Mouse (Mus musculus) neural tube, embryonic 13.5 days (tissue): ENCODE data around the gene Fam171a2. TPM values are rescaled to one million over a fixed set of nuclear protein-coding genes. Genes with fewer than 3 reads are reported as not detected.

Experiments
- ATAC-seq: fragments of 200-750 bp; cut with Nextera tagmentation; 2 replicates; pipeline ENCODE4 v1.8.0; 2017; ENCODE audit warnings: low read depth, mild to moderate bottlenecking, moderate TSS enrichment, moderate library complexity
- H3K27ac ChIP-seq: fragments of 300-500 bp; sonication (generic); replicated peaks from 2 replicates; pipeline ENCODE4 v1.5.1; 2015; ENCODE audit warnings: moderate library complexity, mild to moderate bottlenecking, inconsistent platforms
- H3K27me3 ChIP-seq: fragments of 300-500 bp; sonication (generic); 2 replicates; pipeline ENCODE4 v1.6.1; 2015; ENCODE audit warnings: mild to moderate bottlenecking, inconsistent platforms
- H3K36me3 ChIP-seq: fragments of 300-500 bp; sonication (generic); 2 replicates; pipeline ENCODE4 v1.6.1; 2015; ENCODE audit warnings: mild to moderate bottlenecking, inconsistent platforms
- H3K4me1 ChIP-seq: fragments of 300-500 bp; sonication (generic); replicated peaks from 2 replicates; pipeline ENCODE4 v1.6.1; 2015; ENCODE audit warnings: inconsistent platforms
- H3K4me2 ChIP-seq: fragments of 300-500 bp; sonication (generic); 2 replicates; pipeline ENCODE4 v1.6.1; 2015; ENCODE audit warnings: inconsistent platforms, mild to moderate bottlenecking, moderate library complexity
- H3K4me3 ChIP-seq: fragments of 300-500 bp; sonication (generic); 2 replicates; pipeline ENCODE4 v1.5.1; 2015; ENCODE audit warnings: mild to moderate bottlenecking, inconsistent platforms
- H3K9ac ChIP-seq: fragments of 300-500 bp; sonication (generic); 2 replicates; pipeline ENCODE4 v1.6.1; 2015; ENCODE audit warnings: moderate library complexity, mild to moderate bottlenecking, inconsistent platforms
- H3K9me3 ChIP-seq: fragments of 300-500 bp; sonication (generic); 2 replicates; pipeline ENCODE4 v1.6.1; 2016; ENCODE audit warnings: inconsistent platforms
- WGBS: fragments of 180-500 bp; shearing (Covaris S2); methylation state at CpG from one replicate; pipeline ENCODE4 v1.1.7; 2015; 5-methylcytosine and 5-hydroxymethylcytosine counted together
- polyA plus RNA-seq: library from polyadenylated mRNA; unstranded; fragments of >200 nt; fragmentation: Nextera tagmentation; extraction: Ambion mirVana; gene quantifications from 2 replicates; pipeline ENCODE4 v1.2.1, GENCODE M21; 2015

Gene Fam171a2
- polyA plus RNA-seq, 1 experiment from 2014 or later: 21.6 TPM

DNA sequence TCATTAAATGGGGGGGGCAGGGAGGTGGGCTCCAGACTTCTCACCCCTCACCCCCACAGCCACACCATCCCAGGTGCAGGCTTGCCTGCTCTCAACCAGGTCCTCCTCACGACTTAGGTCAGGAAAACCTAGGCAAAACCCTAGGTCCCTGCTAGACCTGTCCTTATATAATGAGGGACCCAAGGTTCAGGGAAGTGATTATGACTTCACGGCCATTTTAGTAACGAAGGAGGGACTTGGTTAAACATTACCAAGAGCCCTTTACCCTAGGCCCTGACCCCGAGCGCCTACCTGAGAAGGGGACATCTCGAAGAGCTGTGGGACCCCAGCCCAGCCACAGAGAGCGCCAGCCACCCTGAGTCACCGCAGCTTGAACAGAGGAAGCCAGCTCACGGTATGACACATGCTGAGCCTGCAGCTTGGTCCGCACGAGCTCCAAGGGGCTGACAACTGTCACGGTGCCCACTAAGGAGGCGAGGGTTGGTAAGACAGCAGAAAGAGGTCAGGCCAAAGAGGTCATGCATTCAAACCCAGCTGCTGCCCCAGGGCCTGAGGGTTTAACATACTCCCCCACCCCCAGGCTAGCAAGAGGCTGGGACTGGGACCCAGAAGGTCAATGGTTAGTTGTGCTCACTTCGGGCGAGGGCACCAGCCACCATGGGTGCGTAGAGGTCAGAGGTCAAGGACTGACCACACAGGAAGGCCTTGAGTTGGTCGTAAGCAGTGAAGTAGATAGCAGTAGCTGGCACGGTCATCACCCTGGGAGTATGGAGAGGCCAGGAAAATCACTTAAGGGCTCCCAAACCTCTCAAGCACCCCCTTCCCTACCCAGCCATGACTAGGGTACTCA, 43.1 kb downstream of the Fam171a2 start:
- peak overlapping the region; percentile 95 for H3K4me2 ChIP-seq
- H3K27ac ChIP-seq: no peak overlapping the region
- peak overlapping the region; percentile 50 for H3K9ac ChIP-seq
- H3K27me3 ChIP-seq: peaks cover 12% of the 10 kb centered on the region; the same call in 1 of the 2 replicates
- 0 out of 2 replicates have a peak overlapping the region, but pooled peaks have one; percentile 4 for H3K4me3 ChIP-seq
- no peaks in the 10 kb centered on the region for H3K9me3 ChIP-seq
- peaks cover 55% of the 10 kb centered on the region for H3K36me3 ChIP-seq
- H3K4me1 ChIP-seq: peaks cover 74% of the 10 kb centered on the region
- whole genome bisulfite sequencing: 77% methylated on average over 18 of the region's 18 CpGs
- no peak for ATAC-seq

DNA sequence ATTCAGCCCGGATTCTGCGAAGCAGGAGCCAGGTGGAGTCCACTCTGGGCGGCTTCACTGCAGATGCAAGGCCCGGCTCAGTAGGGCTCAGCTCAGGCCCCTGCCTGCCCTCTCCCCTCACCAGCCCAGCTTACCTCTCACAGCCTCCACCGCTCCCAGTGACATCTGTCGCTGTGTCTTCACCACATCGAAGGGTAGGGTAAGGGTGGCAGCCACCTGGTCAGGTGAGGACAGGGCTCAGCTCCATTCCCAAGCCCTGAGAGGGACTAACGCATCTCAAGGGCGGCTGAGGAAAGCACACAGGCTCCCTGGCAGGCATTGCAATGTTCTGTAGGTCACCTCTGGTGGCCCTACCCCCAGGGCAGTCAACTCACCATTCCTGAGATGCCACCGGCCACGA, 43.8 kb downstream of the Fam171a2 start:
- no peak overlapping the region for H3K4me3 ChIP-seq
- H3K4me2 ChIP-seq: no peak overlapping the region
- no peak overlapping the region for H3K9ac ChIP-seq
- ATAC-seq: no peak
- H3K4me1 ChIP-seq: peaks cover 77% of the 10 kb centered on the region
- no peaks in the 10 kb centered on the region for H3K9me3 ChIP-seq
- H3K27me3 ChIP-seq: peaks cover 19% of the 10 kb centered on the region; the same call in 1 of the 2 replicates
- H3K36me3 ChIP-seq: peaks cover 62% of the 10 kb centered on the region
- WGBS: 96% methylated on average over 11 of the region's 11 CpGs
- H3K27ac ChIP-seq: no peak overlapping the region

DNA sequence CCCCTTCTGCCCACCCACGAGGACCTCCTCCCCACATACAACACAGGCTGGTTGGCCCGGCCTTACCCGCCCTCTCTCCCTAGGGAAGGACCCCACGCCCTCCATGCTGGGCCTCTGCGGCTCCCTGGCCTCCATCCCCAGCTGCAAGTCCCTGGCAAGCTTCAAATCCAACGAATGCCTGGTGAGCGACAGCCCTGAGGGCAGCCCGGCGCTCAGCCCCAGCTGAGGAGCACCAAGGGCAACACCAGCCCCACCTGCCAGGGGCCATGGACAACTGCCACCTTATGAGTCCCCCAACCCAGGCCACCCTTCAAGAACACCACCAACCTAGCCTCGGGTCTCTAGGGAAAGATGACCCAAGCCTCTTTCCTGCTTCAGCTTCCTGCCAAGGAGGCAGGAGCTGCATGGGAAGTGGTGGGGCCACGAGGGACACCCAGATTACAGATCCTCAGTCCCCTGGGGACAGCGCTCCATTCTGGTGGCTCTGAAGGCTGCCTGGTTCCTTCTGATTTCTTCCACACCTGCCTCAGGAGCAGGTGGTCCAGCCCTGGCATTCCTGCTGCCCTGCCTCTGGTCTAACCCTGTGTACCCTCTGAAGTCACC, 45.5 kb downstream of the Fam171a2 start:
- ATAC-seq: no peak
- Histone ChIP-seq H3K4me3 (no peak overlapping the region), H3K4me1 (peaks cover 85% of the 10 kb centered on the region), H3K4me2 (no peak overlapping the region), H3K27me3 (peaks cover 19% of the 10 kb centered on the region), H3K9ac (no peak overlapping the region), H3K36me3 (peaks cover 67% of the 10 kb centered on the region), H3K27ac (peak overlapping the region; percentile 69), H3K9me3 (no peaks in the 10 kb centered on the region)
- WGBS: 43% methylated on average over 12 of the region's 12 CpGs

DNA sequence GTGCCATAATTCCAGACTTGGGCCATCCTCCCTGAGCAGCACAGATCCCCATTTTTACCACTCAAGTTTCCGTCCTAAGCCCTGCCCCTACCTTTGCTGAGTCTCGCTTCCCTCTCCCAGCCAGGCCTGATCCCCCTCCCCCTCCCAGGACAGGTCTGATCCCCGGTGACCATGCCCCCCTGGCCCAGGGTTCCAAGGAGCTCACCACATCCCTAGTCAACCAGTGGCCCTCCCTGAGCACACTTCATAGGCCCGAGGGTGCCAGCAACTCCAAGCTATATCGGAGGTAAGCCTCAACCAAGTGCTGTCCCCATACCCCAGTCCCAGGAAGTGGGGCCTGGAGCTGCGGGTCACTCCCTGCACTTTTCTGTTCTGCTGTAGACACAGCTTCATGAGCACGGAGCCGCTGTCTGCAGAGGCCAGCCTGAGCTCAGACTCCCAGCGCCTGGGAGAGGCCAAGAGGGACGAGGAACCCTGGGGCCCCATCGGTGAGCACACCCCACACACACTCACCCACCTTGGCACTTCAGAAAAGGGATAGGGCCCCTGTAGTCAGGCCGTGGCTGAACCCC, 46.9 kb downstream of the Fam171a2 start:
- Histone ChIP-seq H3K36me3 (peaks cover 67% of the 10 kb centered on the region), H3K27ac (no peak overlapping the region), H3K9ac (no peak overlapping the region), H3K4me2 (no peak overlapping the region), H3K9me3 (no peaks in the 10 kb centered on the region), H3K27me3 (peaks cover 19% of the 10 kb centered on the region), H3K4me3 (no peak overlapping the region; the same call in 1 of the 2 replicates), H3K4me1 (peaks cover 86% of the 10 kb centered on the region)
- no peak for ATAC-seq
- 30% methylated on average over 12 of the region's 12 CpGs for WGBS

DNA sequence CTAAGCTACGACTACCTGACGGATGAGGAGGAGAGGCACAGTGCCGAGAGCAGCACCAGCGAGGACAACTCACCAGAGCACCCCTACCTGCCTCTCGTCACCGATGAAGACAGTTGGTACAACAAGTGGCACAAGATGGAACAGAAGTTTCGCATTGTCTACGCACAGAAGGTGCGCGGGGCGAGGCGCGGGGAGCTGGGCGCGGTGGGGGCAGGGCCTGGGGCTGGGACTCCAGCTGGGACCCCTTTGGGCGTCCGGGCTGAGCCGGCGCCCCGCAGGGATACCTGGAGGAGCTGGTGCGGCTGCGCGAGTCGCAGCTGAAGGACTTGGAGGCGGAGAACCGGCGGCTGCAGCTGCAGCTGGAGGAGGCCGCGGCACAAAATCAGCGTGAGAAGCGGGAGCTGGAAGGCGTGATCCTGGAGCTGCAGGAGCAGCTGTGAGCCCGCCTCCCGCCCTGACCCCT, 47.8 kb downstream of the Fam171a2 start:
- peak overlapping the region; percentile 10 for H3K4me3 ChIP-seq
- H3K4me1 ChIP-seq: peaks cover 86% of the 10 kb centered on the region
- 3% methylated on average over 34 of the region's 34 CpGs for WGBS
- H3K4me2 ChIP-seq: peak overlapping the region; percentile 32
- peak overlapping the region; percentile 44 for H3K9ac ChIP-seq
- ATAC-seq: no peak
- no peaks in the 10 kb centered on the region for H3K9me3 ChIP-seq
- no peak overlapping the region for H3K27ac ChIP-seq
- peaks cover 19% of the 10 kb centered on the region for H3K27me3 ChIP-seq
- peaks cover 65% of the 10 kb centered on the region for H3K36me3 ChIP-seq

DNA sequence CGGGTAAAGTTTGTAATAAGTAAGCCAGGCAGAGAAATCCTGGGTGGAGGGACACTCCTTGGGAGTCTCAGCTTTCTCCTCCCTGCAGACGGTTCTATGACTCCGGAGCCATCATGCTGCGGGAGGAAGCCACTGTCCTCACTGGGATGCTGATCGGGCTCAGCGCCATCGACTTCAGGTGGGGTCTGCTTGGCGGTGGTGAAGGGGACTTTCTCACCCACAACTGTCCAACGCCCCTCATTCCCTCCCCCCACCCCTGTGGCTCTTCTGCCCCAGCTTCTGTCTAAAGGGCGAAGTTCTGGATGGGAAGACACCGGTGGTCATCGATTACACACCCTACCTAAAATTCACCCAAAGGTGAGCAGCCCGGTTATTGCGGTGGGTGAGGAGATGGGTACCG, 48.4 kb downstream of the Fam171a2 start:
- peaks cover 19% of the 10 kb centered on the region for H3K27me3 ChIP-seq
- H3K4me3 ChIP-seq: no peak overlapping the region
- H3K4me2 ChIP-seq: peak overlapping the region; percentile 32
- no peak overlapping the region; the same call in 1 of the 2 replicates for H3K27ac ChIP-seq
- H3K4me1 ChIP-seq: peaks cover 86% of the 10 kb centered on the region
- H3K36me3 ChIP-seq: peaks cover 59% of the 10 kb centered on the region
- no peak for ATAC-seq
- H3K9ac ChIP-seq: peak overlapping the region; percentile 44; the same call in 1 of the 2 replicates
- WGBS: 15% methylated on average over 15 of the region's 15 CpGs
- no peaks in the 10 kb centered on the region for H3K9me3 ChIP-seq

DNA sequence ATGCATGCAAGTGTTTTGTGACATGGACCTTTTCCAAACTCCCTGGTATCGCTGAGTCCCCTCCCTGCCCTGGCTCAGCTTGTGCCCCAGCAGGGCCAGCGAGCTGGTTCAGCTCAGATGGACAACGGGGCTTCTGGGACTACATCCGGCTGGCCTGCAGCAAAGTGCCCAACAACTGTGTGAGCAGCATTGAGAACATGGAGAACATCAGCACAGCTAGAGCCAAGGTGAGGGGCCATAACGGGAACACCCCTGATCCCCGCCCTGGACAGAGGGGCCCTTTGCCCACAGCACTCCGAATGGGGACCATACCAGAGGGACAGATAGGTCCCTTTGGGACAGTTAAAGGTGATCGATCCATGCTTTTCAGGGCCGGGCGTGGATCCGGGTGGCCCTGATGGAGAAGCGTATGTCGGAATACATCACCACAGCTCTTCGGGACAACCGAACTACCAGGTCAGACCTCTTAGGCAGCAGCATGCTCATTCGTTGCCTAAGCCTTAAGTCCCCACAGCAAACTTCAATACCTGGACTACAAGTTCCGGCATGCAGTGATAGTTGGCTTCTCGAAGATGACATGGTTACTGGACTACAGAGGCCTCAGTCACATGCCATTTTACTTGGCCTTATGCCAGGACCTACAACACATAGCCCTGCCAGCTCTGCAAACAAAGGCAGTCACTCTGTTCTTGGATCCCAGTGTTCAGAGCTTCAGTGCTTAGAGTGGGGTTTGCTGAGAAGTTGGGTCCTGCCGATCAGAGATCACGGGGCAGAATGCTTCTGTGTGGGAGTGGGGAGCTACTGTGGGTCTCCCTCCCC, 49.3 kb downstream of the Fam171a2 start:
- Histone ChIP-seq H3K4me1 (peaks cover 91% of the 10 kb centered on the region), H3K27me3 (peaks cover 19% of the 10 kb centered on the region), H3K27ac (peak overlapping the region; percentile 4; the same call in 1 of the 2 replicates), H3K9me3 (no peaks in the 10 kb centered on the region), H3K4me3 (no peak overlapping the region), H3K36me3 (peaks cover 50% of the 10 kb centered on the region), H3K4me2 (peak overlapping the region; percentile 99; the same call in 1 of the 2 replicates), H3K9ac (peak overlapping the region; percentile 44; the same call in 1 of the 2 replicates)
- WGBS: 80% methylated on average over 20 of the region's 20 CpGs
- no peak for ATAC-seq

DNA sequence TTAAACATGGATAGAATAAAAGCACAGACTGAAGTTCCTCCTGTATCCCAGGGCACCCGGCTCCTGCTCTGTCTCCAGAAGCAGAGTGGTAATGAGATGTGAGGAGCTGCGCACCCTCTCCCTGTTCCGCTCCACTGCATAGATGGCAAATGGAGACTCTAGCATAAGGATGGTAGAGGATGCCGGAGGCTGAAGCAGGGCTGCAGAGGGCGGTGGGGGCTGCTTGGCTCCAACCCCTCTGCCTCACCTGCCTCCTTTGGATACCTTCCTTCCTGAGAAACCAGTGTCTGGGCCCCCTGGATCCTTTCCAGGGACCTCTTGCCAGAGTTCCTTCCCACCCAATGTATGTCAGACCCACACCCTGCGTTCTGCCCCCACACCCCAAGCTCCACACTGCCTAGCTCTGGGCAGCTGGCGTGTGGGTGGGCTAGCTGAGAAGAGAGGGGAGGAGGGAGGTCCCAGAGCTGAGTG, 50.8 kb downstream of the Fam171a2 start:
- H3K4me3 ChIP-seq: peak overlapping the region; percentile 84
- ATAC-seq: no peak
- peak overlapping the region; percentile 99 for H3K4me2 ChIP-seq
- peaks cover 19% of the 10 kb centered on the region for H3K27me3 ChIP-seq
- H3K27ac ChIP-seq: peak overlapping the region; percentile 98
- H3K4me1 ChIP-seq: peaks cover 88% of the 10 kb centered on the region
- no peaks in the 10 kb centered on the region for H3K9me3 ChIP-seq
- H3K9ac ChIP-seq: peak overlapping the region; percentile 96
- H3K36me3 ChIP-seq: peaks cover 35% of the 10 kb centered on the region
- WGBS: 64% methylated on average over 7 of the region's 7 CpGs

DNA sequence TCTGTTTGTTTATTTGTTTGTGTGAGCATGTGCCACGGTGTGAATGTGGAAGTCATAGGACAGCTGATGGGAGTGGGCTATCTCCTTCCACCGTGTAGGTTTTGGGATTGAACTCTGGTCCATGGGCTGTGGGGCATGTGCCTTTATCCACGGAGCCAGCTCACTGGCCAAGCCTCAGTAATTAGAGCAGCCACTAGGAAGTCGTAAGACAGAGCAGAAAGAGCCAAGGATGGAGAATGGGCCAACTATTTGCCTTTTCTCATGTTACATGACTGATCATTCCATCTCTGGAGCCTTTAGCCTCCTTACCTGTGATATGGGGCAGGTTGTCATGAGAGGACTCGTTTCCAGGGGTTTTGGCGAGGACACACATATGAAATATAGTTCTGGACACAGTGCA, 51.2 kb downstream of the Fam171a2 start:
- peaks cover 84% of the 10 kb centered on the region for H3K4me1 ChIP-seq
- H3K4me2 ChIP-seq: peak overlapping the region; percentile 99
- H3K9me3 ChIP-seq: no peaks in the 10 kb centered on the region
- H3K36me3 ChIP-seq: peaks cover 31% of the 10 kb centered on the region
- H3K27ac ChIP-seq: peak overlapping the region; percentile 98
- ATAC-seq: no peak
- peak overlapping the region; percentile 84 for H3K4me3 ChIP-seq
- H3K27me3 ChIP-seq: peaks cover 19% of the 10 kb centered on the region
- peak overlapping the region; percentile 96 for H3K9ac ChIP-seq
- 51% methylated on average over 6 of the region's 6 CpGs for WGBS

DNA sequence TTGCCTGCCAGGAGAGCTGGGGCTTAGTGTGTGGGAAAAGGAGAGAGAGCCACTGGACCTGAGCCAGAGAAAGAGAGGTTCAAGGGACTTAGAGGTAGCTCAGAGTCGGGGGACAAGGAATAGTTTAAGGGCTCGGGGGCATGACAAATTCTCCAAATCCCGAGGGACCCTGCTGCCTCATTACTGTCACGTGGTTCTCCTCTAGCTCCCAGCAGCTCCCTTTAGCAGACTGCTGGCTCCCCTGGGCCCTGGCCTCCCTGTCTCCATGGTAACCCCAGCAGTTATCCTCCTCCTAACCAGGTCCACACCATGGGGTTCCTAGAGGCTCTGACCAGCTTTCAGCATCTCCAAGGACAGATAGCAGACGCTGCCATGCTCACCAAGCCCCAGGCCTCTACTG, 52.2 kb downstream of the Fam171a2 start:
- H3K9me3 ChIP-seq: no peaks in the 10 kb centered on the region
- peak overlapping the region; percentile 96 for H3K9ac ChIP-seq
- WGBS: 1% methylated on average over 5 of the region's 5 CpGs
- H3K36me3 ChIP-seq: peaks cover 21% of the 10 kb centered on the region
- peak; percentile 20; the same call in 1 of the 2 replicates for ATAC-seq
- H3K27ac ChIP-seq: peak overlapping the region; percentile 98
- peak overlapping the region; percentile 84 for H3K4me3 ChIP-seq
- H3K27me3 ChIP-seq: peaks cover 12% of the 10 kb centered on the region
- H3K4me1 ChIP-seq: peaks cover 74% of the 10 kb centered on the region
- H3K4me2 ChIP-seq: peak overlapping the region; percentile 99

DNA sequence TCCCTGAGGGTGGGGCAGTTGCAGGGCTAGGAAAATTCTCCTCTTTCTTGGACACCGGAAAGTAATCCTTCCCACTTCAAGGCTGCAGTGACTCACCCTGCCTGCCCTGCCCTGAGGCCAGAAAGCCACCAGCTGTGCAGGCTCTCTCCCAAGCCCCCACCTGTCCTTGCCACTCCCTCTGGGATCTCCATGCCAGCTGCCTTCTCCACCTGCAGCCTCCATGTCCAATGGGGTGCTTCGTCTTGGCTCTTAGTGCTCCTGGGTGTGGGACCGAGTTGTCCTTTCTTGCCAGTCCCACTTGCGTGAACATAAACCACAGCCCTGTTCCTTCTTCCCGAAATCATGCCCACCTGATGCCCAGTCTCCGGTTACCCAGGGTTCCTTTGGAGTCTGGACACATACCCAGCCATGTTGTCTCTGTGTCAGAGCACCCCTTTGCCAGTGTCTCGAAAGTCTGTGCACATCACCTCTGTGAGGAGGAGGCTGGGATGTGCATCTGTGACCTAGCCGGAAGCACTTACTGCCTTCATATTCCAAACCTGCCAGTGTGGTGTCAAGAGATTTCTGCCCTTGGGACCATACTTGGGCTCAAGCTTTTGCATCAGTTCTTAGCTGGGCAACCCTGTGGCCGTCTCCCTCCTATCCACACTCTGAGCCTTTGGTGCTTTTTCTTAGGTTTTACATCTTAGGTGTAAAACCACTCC, 52.9 kb downstream of the Fam171a2 start:
- H3K36me3 ChIP-seq: peaks cover 14% of the 10 kb centered on the region
- peak overlapping the region; percentile 98 for H3K27ac ChIP-seq
- H3K9me3 ChIP-seq: no peaks in the 10 kb centered on the region
- H3K4me2 ChIP-seq: peak overlapping the region; percentile 99
- 60% methylated on average over 9 of the region's 9 CpGs for WGBS
- no peak for ATAC-seq
- H3K4me3 ChIP-seq: peak overlapping the region; percentile 84
- H3K9ac ChIP-seq: peak overlapping the region; percentile 96
- H3K27me3 ChIP-seq: peaks cover 9% of the 10 kb centered on the region
- H3K4me1 ChIP-seq: peaks cover 68% of the 10 kb centered on the region
